Mouse (Mus musculus) CH12.LX (cell line): ENCODE results near the gene Epb41l5.

Experiments
- CHD2 ChIP-seq: IDR thresholded peaks from 2 replicates; pipeline ENCODE4 v1.6.1; 2011; ENCODE audit warnings: low read length, improper control_type of control experiment
- CTCF ChIP-seq, 2 experiments: IDR thresholded peaks in 1 of 2; conservative IDR thresholded peaks in 1 of 2; 2 replicates each; pipeline ENCODE4 v1.5.1; 2011 to 2012; ENCODE audit warnings: low read depth in 2 of 2, low read length in 2 of 2, improper control_type of control experiment in 1 of 2, inconsistent platforms in 1 of 2, mild to moderate bottlenecking in 1 of 2, moderate library complexity in 1 of 2
- E2F4 ChIP-seq: IDR thresholded peaks from 2 replicates; pipeline ENCODE4 v1.6.1; 2011; ENCODE audit warnings: low read depth, low read length, improper control_type of control experiment; ENCODE audit not compliant: insufficient replicate concordance
- ELF1 ChIP-seq: IDR thresholded peaks from 2 replicates; pipeline ENCODE4 v1.6.1; 2014; ENCODE audit warnings: low read depth, mild to moderate bottlenecking, inconsistent platforms, low read length, improper control_type of control experiment
- EP300 ChIP-seq: IDR thresholded peaks from 2 replicates; pipeline ENCODE4 v1.6.1; 2011; ENCODE audit warnings: low read length, improper control_type of control experiment
- KAT2A ChIP-seq: IDR thresholded peaks from 2 replicates; pipeline ENCODE4 v1.6.1; 2012; ENCODE audit warnings: low read length, improper control_type of control experiment, inconsistent platforms; ENCODE audit not compliant: insufficient replicate concordance
- MAZ ChIP-seq: IDR thresholded peaks from 2 replicates; pipeline ENCODE4 v1.6.1; 2012; ENCODE audit warnings: low read depth, mild to moderate bottlenecking, inconsistent platforms, low read length, improper control_type of control experiment, moderate library complexity
- POLR2A ChIP-seq: IDR thresholded peaks from 2 replicates; pipeline ENCODE4 v1.6.1; 2011; ENCODE audit warnings: low read depth, mild to moderate bottlenecking, improper control_type of control experiment, low read length
- RCOR1 ChIP-seq: conservative IDR thresholded peaks from 2 replicates; pipeline ENCODE4 v1.6.1; 2012; ENCODE audit warnings: low read depth, mild to moderate bottlenecking, inconsistent platforms, low read length, improper control_type of control experiment
- SIN3A ChIP-seq: IDR thresholded peaks from 2 replicates; pipeline ENCODE4 v1.6.1; 2012; ENCODE audit warnings: low read length, improper control_type of control experiment, inconsistent platforms
- TCF12 ChIP-seq: IDR thresholded peaks from 2 replicates; pipeline ENCODE4 v1.6.1; 2014; ENCODE audit warnings: low read depth, mild to moderate bottlenecking, inconsistent platforms, low read length, improper control_type of control experiment
- USF1 ChIP-seq: IDR thresholded peaks from 2 replicates; pipeline ENCODE4 v1.6.1; 2014; ENCODE audit warnings: low read depth, mild to moderate bottlenecking, inconsistent platforms, low read length, improper control_type of control experiment
- ZC3H11A ChIP-seq: IDR thresholded peaks from 2 replicates; pipeline ENCODE4 v1.6.1; 2012; ENCODE audit warnings: low read depth, mild to moderate bottlenecking, inconsistent platforms, low read length, improper control_type of control experiment
- ZMIZ1 ChIP-seq: IDR thresholded peaks from 2 replicates; pipeline ENCODE4 v1.6.1; 2012; ENCODE audit warnings: low read depth, mild to moderate bottlenecking, inconsistent platforms, low read length, improper control_type of control experiment

GRCm38 (mm10) chr1:119565531-119565930 is 83.3 kb downstream of the Epb41l5 start:
- TF ChIP-seq POLR2A = no peak
- TF ChIP-seq KAT2A = no peak
- no peak for TF ChIP-seq CTCF (conservative IDR thresholded peaks at IDR 0.05 in 1 of 2, IDR thresholded peaks at IDR 0.05 in 1 of 2; ENCODE audit: low read depth in 2 of 2, low read length in 2 of 2)
- TF ChIP-seq MAZ = no peak
- TF ChIP-seq EP300 = no peak
- TF ChIP-seq ELF1 = no peak
- TF ChIP-seq ZMIZ1 = no peak
- TF ChIP-seq ZC3H11A = no peak
- no peak for TF ChIP-seq E2F4
- no peak for TF ChIP-seq USF1
- TF ChIP-seq SIN3A = no peak
- TF ChIP-seq TCF12 = no peak
- no peak for TF ChIP-seq CHD2
- TF ChIP-seq RCOR1 = no peak
